Mouse (Mus musculus) MEL-GATA-1-ER (cell line): ENCODE measurements at regions not wholly inside any gene's neighbourhood (a gene's known extent, or its start where the extent isn't known, plus 50 kb on each side); places are given as distances from the start of the nearest gene placed in this dataset.

ENCODE experiments used
- DNase-seq: peaks from one replicate; pipeline ENCODE4 v3.0.0-alpha.2; 2012; ENCODE audit warnings: low read depth; ENCODE audit errors: extremely low read depth

- DNase-seq = no peak
Observed at GRCm38 (mm10) chr17:79414006-79414405, 59.1 kb upstream of the Cdc42ep3 start.

DNA sequence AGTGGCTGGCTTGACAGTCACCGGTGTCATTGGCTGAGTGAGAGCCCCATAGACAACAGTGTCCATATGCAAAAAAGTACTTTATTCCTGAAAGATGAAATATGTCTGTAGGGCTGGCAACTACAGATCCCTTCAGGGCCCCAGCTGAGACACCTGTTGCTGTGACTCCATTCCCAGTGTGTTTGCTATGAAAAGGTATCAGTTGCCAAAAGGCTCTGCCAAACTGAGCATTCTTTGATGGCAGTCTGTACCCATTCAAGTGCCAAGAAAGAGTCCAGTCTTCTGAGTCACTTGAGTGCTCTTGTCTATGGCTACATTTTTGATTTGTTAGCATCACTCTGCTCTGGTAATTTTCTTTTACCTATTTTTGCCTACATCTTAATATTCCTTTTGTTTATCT lies 63.1 kb upstream of the Cdc42ep3 start:
- DNase-seq = no peak

- no peak for DNase-seq
Observed at GRCm38 (mm10) chr17:79421618-79422017, 66.7 kb upstream of the Cdc42ep3 start.

GRCm38 (mm10) chr17:79439182-79439581 lies 84.3 kb upstream of the Cdc42ep3 start:
- no peak for DNase-seq

DNA sequence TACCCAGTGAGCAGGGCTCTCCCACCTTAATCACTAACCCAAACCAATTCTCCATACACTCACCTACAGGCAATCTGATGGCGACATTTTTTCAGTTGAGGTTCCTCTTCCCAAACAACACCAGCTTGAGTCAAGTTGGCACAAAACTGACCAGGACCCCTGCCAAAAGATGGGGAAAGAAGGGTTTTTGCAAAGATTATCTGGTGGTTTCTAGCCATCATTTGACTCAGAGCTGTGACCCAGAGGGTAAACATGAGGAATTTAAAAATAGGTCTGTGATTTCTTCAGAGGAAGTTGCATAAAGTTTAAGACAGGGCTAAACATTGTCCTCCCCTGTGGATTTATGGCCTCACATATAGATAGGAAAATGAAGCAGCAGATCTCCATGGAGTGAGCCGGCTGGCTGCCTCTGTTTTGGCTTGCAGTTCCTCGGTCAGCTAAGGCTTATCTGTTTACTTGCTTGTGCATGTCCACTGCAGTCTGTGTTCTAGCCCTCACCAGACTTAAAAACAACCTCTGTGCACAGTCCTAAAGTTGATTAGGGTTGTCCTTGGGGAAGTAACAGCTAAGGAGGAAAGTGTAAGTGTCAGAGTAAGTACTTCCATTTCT lies 87.7 kb upstream of the Cdc42ep3 start:
- no peak for DNase-seq

DNA sequence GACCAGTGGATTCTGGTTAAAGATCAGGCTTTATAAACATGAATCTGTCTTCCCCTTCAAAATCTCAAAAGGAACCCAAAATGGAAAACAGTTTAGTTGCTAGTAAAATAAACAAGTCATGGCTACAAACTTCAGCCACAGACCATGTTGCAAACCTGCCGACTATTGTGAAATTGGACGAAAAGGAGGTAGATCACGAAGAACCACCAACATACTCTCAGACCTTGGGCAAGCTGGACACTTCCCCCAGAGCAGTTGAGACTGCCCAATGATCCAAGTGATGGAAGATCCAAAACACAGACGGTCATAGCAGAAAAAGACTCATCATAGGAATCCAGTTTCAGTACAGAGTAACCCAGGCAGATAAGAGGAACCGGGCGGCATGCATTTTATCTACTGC lies 92.3 kb upstream of the Cdc42ep3 start:
- DNase-seq = no peak

DNA sequence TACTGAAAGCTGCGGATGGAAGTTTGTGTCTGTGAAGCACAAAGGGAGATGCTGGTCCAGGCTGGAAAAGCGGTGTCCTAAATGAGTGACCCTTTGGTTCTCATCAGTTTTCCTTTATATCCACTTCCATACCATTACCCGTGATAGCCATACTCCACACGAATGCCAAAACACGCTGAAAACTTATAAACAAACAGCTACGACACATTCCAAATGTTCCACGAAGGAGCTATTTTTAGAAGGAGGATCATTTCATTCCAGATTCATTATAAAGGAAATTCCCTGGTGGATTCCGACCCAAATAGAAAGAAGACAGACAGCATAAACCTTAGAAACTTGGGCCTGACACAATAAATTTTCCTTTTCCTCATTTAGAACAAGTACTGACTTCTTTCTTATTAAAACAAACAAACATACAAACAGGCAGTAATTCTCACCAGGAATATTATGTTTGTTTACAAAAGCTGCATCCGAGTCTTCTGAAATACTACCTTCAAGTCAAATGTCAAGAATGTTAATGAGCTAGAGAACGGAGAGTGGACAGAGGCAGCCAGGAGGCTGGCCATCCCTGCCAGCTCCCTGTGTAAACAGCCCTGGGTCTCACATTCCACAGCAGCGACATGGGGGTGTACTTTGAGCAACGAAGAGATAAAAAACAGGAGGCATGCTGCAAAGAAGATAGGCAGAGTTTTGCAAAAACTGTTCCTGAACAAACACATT lies 96.4 kb upstream of the Cdc42ep3 start:
- no peak for DNase-seq

- no peak for DNase-seq
Observed at GRCm38 (mm10) chr17:79453825-79454224, 98.9 kb upstream of the Cdc42ep3 start.

- no peak for DNase-seq
Observed at GRCm38 (mm10) chr17:79454526-79454925, 99.6 kb upstream of the Cdc42ep3 start.

GRCm38 (mm10) chr17:79455229-79455628 lies 100.3 kb upstream of the Cdc42ep3 start:
- no peak for DNase-seq

- no peak for DNase-seq
Observed at GRCm38 (mm10) chr17:79457636-79458035, 102.7 kb upstream of the Cdc42ep3 start.

GRCm38 (mm10) chr17:79461681-79462091 lies 106.8 kb upstream of the Cdc42ep3 start:
- no peak for DNase-seq

DNA sequence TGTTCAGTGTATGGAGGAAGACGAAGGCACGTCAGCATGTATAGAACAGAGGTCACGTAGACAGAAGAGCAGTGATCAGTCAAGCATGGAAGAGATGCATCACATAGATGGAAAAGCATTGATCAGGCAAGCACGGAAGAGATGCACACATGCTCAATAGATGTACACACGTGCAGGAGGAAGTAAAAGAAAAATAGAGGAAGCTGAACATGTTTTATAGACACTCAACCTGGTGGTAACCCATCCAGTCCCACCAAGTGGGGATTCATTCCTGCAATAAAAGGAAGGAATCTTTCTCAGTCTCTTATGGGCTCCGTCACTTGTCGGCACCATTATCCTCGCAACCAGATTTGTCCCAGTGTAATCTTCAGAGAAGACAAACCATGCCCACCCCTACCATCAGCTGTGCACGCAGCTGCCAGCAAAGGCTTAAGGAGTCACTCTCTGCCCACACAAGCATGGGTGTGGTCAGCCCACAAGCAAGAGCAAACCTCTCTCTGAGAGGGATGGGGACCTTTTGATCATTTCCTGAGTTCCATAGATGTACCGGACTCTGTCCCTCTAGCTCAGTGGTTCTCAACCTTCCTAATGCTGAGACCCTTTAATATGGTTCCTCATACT lies 108.3 kb upstream of the Cdc42ep3 start:
- DNase-seq = no peak

DNA sequence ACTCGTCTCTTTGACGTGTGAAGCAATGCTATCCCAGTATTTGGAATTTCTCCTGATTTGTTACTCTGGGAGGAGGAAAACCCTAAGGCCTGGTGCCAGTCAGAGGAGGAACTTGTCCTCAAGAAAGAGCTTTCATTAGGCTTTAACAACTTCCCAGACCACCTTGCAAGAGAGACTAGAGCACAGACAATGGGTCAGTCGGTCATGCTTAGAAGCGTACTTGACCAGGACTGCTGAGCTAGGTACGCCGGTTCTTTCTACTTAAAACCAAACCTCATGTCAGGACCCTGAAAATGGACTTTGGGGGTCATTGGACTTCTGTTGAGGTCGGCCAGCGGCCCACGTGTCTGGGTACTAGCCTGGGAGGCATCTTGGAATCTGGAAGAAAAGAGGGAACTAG lies 110.8 kb upstream of the Cdc42ep3 start:
- no peak for DNase-seq

DNA sequence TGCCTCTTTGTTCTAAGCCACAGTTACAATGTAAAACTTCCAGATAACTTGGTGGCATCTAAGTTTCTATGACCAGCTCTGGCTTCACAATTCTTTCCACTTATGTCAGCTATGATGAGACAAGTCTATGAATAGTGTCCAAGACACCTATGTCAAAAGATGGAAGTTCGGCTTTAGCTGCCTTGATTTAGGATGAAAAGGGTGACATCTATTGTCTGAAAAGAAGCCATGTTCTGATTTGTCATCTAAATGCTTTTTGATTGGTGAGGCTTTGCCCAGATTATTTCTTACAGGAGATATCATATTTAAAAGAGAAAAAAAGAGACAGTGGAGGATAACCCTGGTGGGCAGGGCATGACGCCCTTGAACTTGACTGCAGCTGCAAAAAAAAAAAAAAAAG lies 116.7 kb upstream of the Cdc42ep3 start:
- DNase-seq = no peak

- DNase-seq = no peak
Observed at GRCm38 (mm10) chr17:79472106-79472995, 117.5 kb upstream of the Cdc42ep3 start.

- DNase-seq = no peak
Observed at GRCm38 (mm10) chr17:79476671-79477070, 121.8 kb upstream of the Cdc42ep3 start.

DNA sequence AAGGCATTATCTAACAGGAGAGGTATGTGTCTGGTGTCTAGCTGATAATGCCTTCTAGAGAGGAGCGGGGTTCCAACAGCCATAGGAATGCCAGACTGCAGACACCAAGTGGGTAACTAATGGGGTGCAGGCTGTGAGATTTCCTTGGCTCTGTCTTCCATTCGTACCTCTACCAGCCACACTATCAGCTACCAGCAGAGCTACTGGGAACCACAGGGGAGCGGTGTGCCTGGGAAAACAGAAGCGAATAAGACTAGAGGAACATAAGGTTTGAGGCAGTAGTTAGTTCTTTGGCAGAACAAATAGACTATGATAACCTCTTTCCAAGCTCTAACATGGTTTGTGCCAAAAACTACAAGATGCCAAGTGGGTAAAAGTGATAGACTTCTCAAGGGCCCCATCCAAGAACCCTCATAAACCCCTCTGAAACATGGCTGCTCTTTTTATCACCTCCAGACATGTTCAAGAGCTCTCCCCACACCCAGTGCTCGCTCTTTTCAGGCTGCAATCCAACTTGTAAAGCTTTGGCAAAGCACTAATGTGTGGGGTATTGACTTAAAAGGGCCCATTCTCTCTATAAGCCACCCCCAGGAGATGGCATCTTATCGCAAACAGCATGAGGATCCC lies 126.3 kb upstream of the Cdc42ep3 start:
- no peak for DNase-seq

DNA sequence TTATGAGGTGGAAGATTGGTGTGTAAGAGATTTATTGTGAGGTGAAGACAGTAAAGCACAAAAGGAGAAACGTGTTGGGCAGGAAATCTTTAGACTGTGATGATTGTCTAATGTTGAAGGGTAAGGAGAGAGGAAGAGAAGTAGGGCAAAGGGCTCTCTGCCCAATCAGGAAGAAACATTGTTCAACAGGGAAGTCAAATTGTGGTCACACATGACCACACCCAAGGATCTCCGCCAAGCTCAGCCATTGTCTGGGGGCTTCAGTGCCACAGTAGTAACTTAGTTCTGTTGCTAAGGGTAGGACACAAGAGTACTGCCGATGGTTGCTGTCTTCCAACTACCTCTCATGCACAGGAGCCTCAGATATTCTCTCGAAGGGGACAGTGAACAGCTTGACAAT lies 127.0 kb upstream of the Cdc42ep3 start:
- no peak for DNase-seq

DNA sequence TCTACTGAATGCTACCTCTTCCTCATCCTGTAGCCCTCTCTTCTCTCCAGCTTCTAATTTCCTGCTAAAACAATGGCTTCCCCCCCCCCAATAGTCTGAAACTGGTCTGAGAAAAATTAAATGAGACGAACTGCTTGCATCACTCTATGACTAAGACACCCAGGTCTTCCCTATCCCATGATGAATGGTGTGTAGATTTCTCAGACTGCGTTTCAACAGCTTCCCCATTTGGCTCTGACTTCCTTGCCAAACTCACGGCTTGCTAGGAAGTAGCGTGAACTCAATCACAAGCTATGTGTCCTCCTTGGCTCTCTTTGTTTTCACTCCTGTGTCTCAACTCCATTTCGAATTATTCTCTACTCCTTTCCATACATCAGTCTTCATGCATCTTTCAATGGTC lies 126.4 kb upstream of the Rmdn2 start:
- no peak for DNase-seq

DNA sequence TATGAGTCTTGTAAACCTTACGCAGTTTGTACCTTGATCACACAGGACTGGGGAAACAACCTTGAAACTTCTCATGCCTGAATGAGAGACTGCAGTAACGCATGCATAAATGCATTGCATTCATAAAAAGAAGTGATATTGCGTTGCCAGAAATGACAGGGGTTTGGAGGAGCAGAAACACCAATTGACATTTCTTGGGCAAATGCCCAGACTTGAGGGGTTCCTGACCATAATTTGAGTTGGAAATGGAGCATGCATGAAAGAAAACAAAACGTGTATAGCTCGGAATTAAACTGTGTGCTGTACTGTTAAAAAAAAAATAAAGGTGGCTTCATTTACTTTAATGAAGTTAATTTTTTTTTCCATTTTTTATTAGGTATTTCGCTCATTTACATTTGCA lies 122.4 kb upstream of the Rmdn2 start:
- DNase-seq = no peak
